ENCODE assay signal across 9 mouse cellular contexts in genomic region chr2:162948221-162948620, GRCm38 (mm10). TPM values are rescaled to one million over a fixed set of nuclear protein-coding genes. Genes with fewer than 3 reads are reported as not detected.
DNase-seq lines count a peak whose midpoint lies in the region; ATAC-seq and TF ChIP-seq lines count a peak whose summit lies in the region.
"Had no signal": no experiment of that assay in that cellular context is flagged by ENCODE, and none has a peak within 500 bp of the region (broad histone marks: within the 10 kb centered on the region; RNA-seq: fewer than 3 reads in every experiment).

No protein-coding gene starts in this region.

- 0 out of 2 replicates have a peak, but pooled peaks cover 7% of the 10 kb centered on the region for H3K4me1 ChIP-seq in kidney, postnatal 0 days (replicated peaks; ENCODE audit: insufficient read depth, low read length)
- peaks cover 16% of the 10 kb centered on the region for H3K4me1 ChIP-seq in limb, embryonic 10.5 days
- H3K4me1 ChIP-seq in neural tube, embryonic 14.5 days (ENCODE audit: control insufficient read depth, insufficient read depth, low read length), result no peaks in the 10 kb centered on the region

- no peak for TF ChIP-seq CTCF in kidney, postnatal 0 days (IDR thresholded peaks at IDR 0.05; ENCODE audit: low read depth)

- 68% methylated on average over 14 of the region's 14 CpGs for WGBS in kidney, postnatal 0 days
- WGBS in limb, embryonic 10.5 days, result 60% methylated on average over 14 of the region's 14 CpGs
- WGBS in neural tube, embryonic 14.5 days, result 47% methylated on average over 14 of the region's 14 CpGs

- no peaks in the 10 kb centered on the region for H3K36me3 ChIP-seq in kidney, postnatal 0 days (ENCODE audit: insufficient read depth, low read length)
- no peaks in the 10 kb centered on the region for H3K36me3 ChIP-seq in limb, embryonic 10.5 days
- H3K36me3 ChIP-seq in neural tube, embryonic 14.5 days (ENCODE audit: control insufficient read depth, insufficient read depth, low read length), result no peaks in the 10 kb centered on the region

- no peaks in the 10 kb centered on the region for H3K9me3 ChIP-seq in kidney, postnatal 0 days (replicated peaks; ENCODE audit: low read length)
- H3K9me3 ChIP-seq in limb, embryonic 10.5 days (replicated peaks), result no peaks in the 10 kb centered on the region
- no peaks in the 10 kb centered on the region for H3K9me3 ChIP-seq in neural tube, embryonic 14.5 days (ENCODE audit: control insufficient read depth, low read length)

- no peak overlapping the region for H3K9ac ChIP-seq in kidney, postnatal 0 days (ENCODE audit: low read depth, low read length)
- H3K9ac ChIP-seq in neural tube, embryonic 14.5 days (replicated peaks; ENCODE audit: low read depth, low read length), result no peak overlapping the region

- no peaks in the 10 kb centered on the region for H3K27me3 ChIP-seq in kidney, postnatal 0 days (ENCODE audit: insufficient read depth, low read length)
- H3K27me3 ChIP-seq in limb, embryonic 10.5 days (ENCODE audit: low read depth, poor library complexity, severe bottlenecking), result peaks cover 29% of the 10 kb centered on the region
- H3K27me3 ChIP-seq in neural tube, embryonic 14.5 days (ENCODE audit: control insufficient read depth, insufficient read depth, low read length), result no peaks in the 10 kb centered on the region

- no peak overlapping the region for H3K4me3 ChIP-seq in kidney, postnatal 0 days (replicated peaks; ENCODE audit: low read depth, low read length)
- peak overlapping the region; percentile 36 for H3K4me3 ChIP-seq in limb, embryonic 10.5 days
- no peak overlapping the region; the same call in 1 of the 2 replicates for H3K4me3 ChIP-seq in neural tube, embryonic 14.5 days (ENCODE audit: low read depth, low read length)
- H3K4me3 ChIP-seq: myocyte had no signal

- no peak; the same call in 1 of the 2 replicates for ATAC-seq in kidney, postnatal 0 days (replicated peaks; ENCODE audit: low FRiP score, low read depth)
- 0 out of 2 replicates have a peak, but pooled peaks have one; percentile 46 for ATAC-seq in erythroid progenitor cell, adult 5-6 weeks (replicated peaks; ENCODE audit: low FRiP score, poor library complexity, severe bottlenecking)
- no peak for ATAC-seq in neural tube, embryonic 14.5 days (ENCODE audit: low read depth)

- no peak overlapping the region for H3K27ac ChIP-seq in kidney, postnatal 0 days
- no peak overlapping the region for H3K27ac ChIP-seq in limb, embryonic 10.5 days
- H3K27ac ChIP-seq in neural tube, embryonic 14.5 days (ENCODE audit: low read depth, low read length), result no peak overlapping the region

- peak overlapping the region; percentile 16 for H3K4me2 ChIP-seq in kidney, postnatal 0 days (ENCODE audit: low read length)
- H3K4me2 ChIP-seq in neural tube, embryonic 14.5 days (ENCODE audit: low read depth, low read length), result peak overlapping the region; percentile 33

- DNase-seq in kidney, postnatal 0 days (ENCODE audit: low spot score), result no peak
- DNase-seq in kidney, postnatal 10 days, result no peak
- DNase-seq in limb, embryonic 10.5 days (ENCODE audit: low spot score), result no peak
- no peak for DNase-seq in embryo, embryonic 10.5 days (ENCODE audit: low spot score)
- DNase-seq in ovary, adult 18-20 months (ENCODE audit: low spot score), result no peak
- DNase-seq in frontal cortex, adult 2 months (ENCODE audit: extremely low spot score in 1 of 2, low spot score in 1 of 2), result no peak

RNA-seq across cellular contexts. Expression of gene L3mbtl1, which starts 4.9 kb away (rescaled TPM):
- polyA plus RNA-seq in kidney, postnatal 0 days (2015; fragmentation: Nextera tagmentation; extraction: Ambion mirVana), result 0.09 and 0.12 TPM in 2 replicates
- total RNA-seq in erythroid progenitor cell, adult 5-6 weeks (2015; ENCODE audit: low replicate concordance), result 0.36 TPM in 1 of 2 replicates, not detected in the other
- not detected in 2 replicates for total RNA-seq in erythroid progenitor cell, adult 5-6 weeks (2017; ENCODE audit: low replicate concordance)
- polyA plus RNA-seq in limb, embryonic 10.5 days (2016; fragmentation: Nextera tagmentation; extraction: Ambion mirVana), result 0.11 TPM in 1 of 2 replicates, not detected in the other
- 3.2 and 4.0 TPM in 2 replicates for polyA plus RNA-seq in neural tube, embryonic 14.5 days (2014; fragmentation: Nextera tagmentation; extraction: Ambion mirVana)
- polyA plus RNA-seq in frontal cortex, adult 2 months (2012; rRNA removed), result 12.0 and 13.4 TPM in 2 replicates
- polyA plus RNA-seq: myocyte had no signal

RNA-seq across cellular contexts. Expression of gene Srsf6, which starts 16.9 kb away (rescaled TPM):
- polyA plus RNA-seq in kidney, postnatal 0 days (2015; fragmentation: Nextera tagmentation; extraction: Ambion mirVana), result 146 and 152 TPM in 2 replicates
- 102 and 149 TPM in 2 replicates for total RNA-seq in erythroid progenitor cell, adult 5-6 weeks (2015; ENCODE audit: low replicate concordance)
- 107 and 121 TPM in 2 replicates for total RNA-seq in erythroid progenitor cell, adult 5-6 weeks (2017; ENCODE audit: low replicate concordance)
- polyA plus RNA-seq in limb, embryonic 10.5 days (2016; fragmentation: Nextera tagmentation; extraction: Ambion mirVana), result 296 and 308 TPM in 2 replicates
- polyA plus RNA-seq in neural tube, embryonic 14.5 days (2014; fragmentation: Nextera tagmentation; extraction: Ambion mirVana), result 127 and 141 TPM in 2 replicates
- polyA plus RNA-seq in frontal cortex, adult 2 months (2012; rRNA removed), result 164 and 174 TPM in 2 replicates

RNA-seq across cellular contexts. Expression of gene Sgk2, which starts 38.9 kb away (rescaled TPM):
- 23.5 and 24.3 TPM in 2 replicates for polyA plus RNA-seq in kidney, postnatal 0 days (2015; fragmentation: Nextera tagmentation; extraction: Ambion mirVana)
- total RNA-seq in erythroid progenitor cell, adult 5-6 weeks (2015; ENCODE audit: low replicate concordance), result not detected in 2 replicates
- not detected in 2 replicates for total RNA-seq in erythroid progenitor cell, adult 5-6 weeks (2017; ENCODE audit: low replicate concordance)
- not detected in 2 replicates for polyA plus RNA-seq in limb, embryonic 10.5 days (2016; fragmentation: Nextera tagmentation; extraction: Ambion mirVana)
- polyA plus RNA-seq in neural tube, embryonic 14.5 days (2014; fragmentation: Nextera tagmentation; extraction: Ambion mirVana), result 0.15 TPM in 1 of 2 replicates, not detected in the other
- polyA plus RNA-seq in frontal cortex, adult 2 months (2012; rRNA removed), result 1.2 and 1.3 TPM in 2 replicates
- polyA plus RNA-seq: myocyte had no signal

Comparison
In these comparisons a context has a peak if more than half of its experiments do, and no peak if none do; other contexts are left out.
1. RNA of gene Sgk2, which starts 38.9 kb away (polyA plus RNA-seq): 23.5 to 24.3 TPM in kidney, postnatal 0 days; 1.2 to 1.3 TPM in frontal cortex, adult 2 months, 0.15 TPM in neural tube, embryonic 14.5 days and not detected in limb, embryonic 10.5 days; every median in the first group is over 10 times any median in the second.